Mouse (Mus musculus): ENCODE measurements around the gene AI464131. TPM values are rescaled to one million over a fixed set of nuclear protein-coding genes. Genes with fewer than 3 reads are reported as not detected.

AI464131 gene
- polyA plus RNA-seq, 1 experiment from 2014 or later = 6.3 TPM

GRCm38 (mm10) chr4:41522136-41522535, 19.3 kb upstream of the AI464131 start:
- Histone ChIP-seq H3K4me2 (no peak overlapping the region), H3K9ac (no peak overlapping the region), H3K27ac (no peak overlapping the region), H3K36me3 (replicated peaks) (0 out of 2 replicates have a peak, but pooled peaks cover 2% of the 10 kb centered on the region), H3K27me3 (replicated peaks) (no peaks in the 10 kb centered on the region), H3K9me3 (no peaks in the 10 kb centered on the region), H3K4me3 (no peak overlapping the region), H3K4me1 (peaks cover 13% of the 10 kb centered on the region)
- 70% methylated on average over 6 of the region's 6 CpGs for WGBS
- ATAC-seq (replicated peaks) = no peak

GRCm38 (mm10) chr4:41520641-41521040, 17.8 kb upstream of the AI464131 start:
- no peak overlapping the region for H3K4me3 ChIP-seq
- H3K4me1 ChIP-seq = no peaks in the 10 kb centered on the region
- 50% methylated on average over 14 of the region's 14 CpGs for WGBS
- H3K9me3 ChIP-seq = no peaks in the 10 kb centered on the region
- H3K27me3 ChIP-seq (replicated peaks) = no peaks in the 10 kb centered on the region
- no peak for ATAC-seq (replicated peaks)
- H3K9ac ChIP-seq = no peak overlapping the region
- no peak overlapping the region for H3K4me2 ChIP-seq
- H3K36me3 ChIP-seq (replicated peaks) = 0 out of 2 replicates have a peak, but pooled peaks cover 2% of the 10 kb centered on the region
- H3K27ac ChIP-seq = no peak overlapping the region

DNA sequence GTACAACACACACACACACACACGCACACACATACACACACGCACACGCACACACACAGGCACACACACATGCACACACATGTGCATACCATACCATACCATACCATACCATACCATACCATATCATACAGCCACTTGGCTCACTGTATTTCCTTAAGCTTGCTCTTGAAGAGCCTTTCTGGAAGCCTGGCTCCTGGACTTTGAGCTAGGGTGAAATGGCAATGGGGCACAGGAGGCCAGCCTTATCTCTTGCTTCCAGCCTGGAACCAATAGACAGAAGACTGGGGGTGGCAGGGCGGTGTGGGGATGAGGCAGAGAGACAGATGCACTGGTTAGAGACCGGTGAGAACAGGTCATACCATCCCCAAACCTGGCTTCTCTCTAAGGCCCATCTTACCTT, 16.3 kb upstream of the AI464131 start:
- no peak overlapping the region for H3K4me3 ChIP-seq
- WGBS = 96% methylated on average over 5 of the region's 5 CpGs
- no peak overlapping the region for H3K4me2 ChIP-seq
- no peaks in the 10 kb centered on the region for H3K27me3 ChIP-seq (replicated peaks)
- no peak overlapping the region for H3K27ac ChIP-seq
- ATAC-seq (replicated peaks) = no peak
- H3K4me1 ChIP-seq = no peaks in the 10 kb centered on the region
- no peaks in the 10 kb centered on the region for H3K9me3 ChIP-seq
- H3K9ac ChIP-seq = no peak overlapping the region
- H3K36me3 ChIP-seq (replicated peaks) = 0 out of 2 replicates have a peak, but pooled peaks cover 2% of the 10 kb centered on the region

- no peaks in the 10 kb centered on the region for H3K9me3 ChIP-seq
- H3K36me3 ChIP-seq (replicated peaks) = 0 out of 2 replicates have a peak, but pooled peaks cover 2% of the 10 kb centered on the region
- H3K4me3 ChIP-seq = no peak overlapping the region
- H3K27ac ChIP-seq = no peak overlapping the region
- H3K9ac ChIP-seq = no peak overlapping the region
- H3K4me2 ChIP-seq = no peak overlapping the region
- WGBS = 85% methylated on average over 7 of the region's 7 CpGs
- H3K4me1 ChIP-seq = peaks cover 5% of the 10 kb centered on the region
- no peak for ATAC-seq (replicated peaks)
- no peaks in the 10 kb centered on the region for H3K27me3 ChIP-seq (replicated peaks)
These were observed 15.5 kb upstream of the AI464131 start for GRCm38 (mm10) chr4:41518349-41518748.

GRCm38 (mm10) chr4:41517233-41517632, 14.4 kb upstream of the AI464131 start, which contains the start of gene 1110017D15Rik:
1110017D15Rik (minus strand) TSS chr4:41517333.
- Histone ChIP-seq H3K9me3 (no peaks in the 10 kb centered on the region), H3K9ac (no peak within 1 kb of the TSS), H3K27ac (no peak within 1 kb of the TSS), H3K4me3 (no peak within 1 kb of the TSS), H3K36me3 (replicated peaks) (0 out of 2 replicates have a peak, but pooled peaks cover 2% of the 10 kb centered on the region), H3K4me1 (peaks cover 8% of the 10 kb centered on the region), H3K27me3 (replicated peaks) (no peaks in the 10 kb centered on the region), H3K4me2 (no peak within 1 kb of the TSS)
- no peak for ATAC-seq (replicated peaks)
- 88% methylated on average over 2 of the region's 2 CpGs for WGBS

- Histone ChIP-seq H3K9me3 (no peaks in the 10 kb centered on the region), H3K27ac (peak overlapping the region; percentile 36), H3K27me3 (replicated peaks) (0 out of 2 replicates have a peak, but pooled peaks cover 1% of the 10 kb centered on the region), H3K36me3 (replicated peaks) (no peaks in the 10 kb centered on the region), H3K4me3 (no peak overlapping the region), H3K4me2 (no peak overlapping the region), H3K9ac (no peak overlapping the region), H3K4me1 (peaks cover 8% of the 10 kb centered on the region)
- no peak for ATAC-seq (replicated peaks)
- 17% methylated on average over 8 of the region's 8 CpGs for WGBS
These were observed 10.8 kb upstream of the AI464131 start for GRCm38 (mm10) chr4:41513714-41514113.

DNA sequence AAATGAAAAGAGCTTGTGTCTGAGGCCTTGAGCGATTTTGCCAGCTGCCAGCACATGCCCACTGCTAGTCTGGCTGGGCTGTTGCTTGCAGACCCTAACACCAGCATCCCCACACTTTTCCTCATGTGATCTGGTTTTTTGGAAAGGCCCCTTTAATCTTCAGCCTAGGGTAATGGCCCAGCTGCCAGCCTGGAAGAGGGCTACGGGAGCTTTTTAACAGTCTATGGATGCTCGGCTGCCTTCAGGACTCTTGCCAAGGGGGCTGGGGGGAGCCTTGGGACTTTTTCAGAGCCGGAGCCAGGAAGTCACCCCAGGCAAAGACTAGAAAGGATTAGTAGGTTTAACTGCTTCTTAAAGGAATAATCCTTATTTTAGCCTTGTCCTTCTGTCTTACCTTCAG, 10.4 kb upstream of the AI464131 start:
- Histone ChIP-seq H3K9me3 (no peaks in the 10 kb centered on the region), H3K4me3 (no peak overlapping the region), H3K27me3 (replicated peaks) (0 out of 2 replicates have a peak, but pooled peaks cover 5% of the 10 kb centered on the region), H3K27ac (peak overlapping the region; percentile 36), H3K36me3 (replicated peaks) (no peaks in the 10 kb centered on the region), H3K9ac (no peak overlapping the region), H3K4me2 (no peak overlapping the region), H3K4me1 (peaks cover 8% of the 10 kb centered on the region)
- WGBS = 18% methylated on average over 4 of the region's 4 CpGs
- peak; percentile 38; the same call in 1 of the 2 replicates for ATAC-seq (replicated peaks)

GRCm38 (mm10) chr4:41507998-41508397, 5.1 kb upstream of the AI464131 start:
- H3K9ac ChIP-seq = no peak overlapping the region
- H3K27me3 ChIP-seq (replicated peaks) = 0 out of 2 replicates have a peak, but pooled peaks cover 6% of the 10 kb centered on the region
- no peak overlapping the region for H3K4me3 ChIP-seq
- 0 out of 2 replicates have a peak overlapping the region, but pooled peaks have one; percentile 75 for H3K27ac ChIP-seq
- ATAC-seq (replicated peaks) = no peak
- peak overlapping the region; percentile 87; the same call in 1 of the 2 replicates for H3K4me2 ChIP-seq
- H3K4me1 ChIP-seq = peaks cover 22% of the 10 kb centered on the region
- no peaks in the 10 kb centered on the region for H3K9me3 ChIP-seq
- H3K36me3 ChIP-seq (replicated peaks) = no peaks in the 10 kb centered on the region
- WGBS = 49% methylated on average over 7 of the region's 7 CpGs

DNA sequence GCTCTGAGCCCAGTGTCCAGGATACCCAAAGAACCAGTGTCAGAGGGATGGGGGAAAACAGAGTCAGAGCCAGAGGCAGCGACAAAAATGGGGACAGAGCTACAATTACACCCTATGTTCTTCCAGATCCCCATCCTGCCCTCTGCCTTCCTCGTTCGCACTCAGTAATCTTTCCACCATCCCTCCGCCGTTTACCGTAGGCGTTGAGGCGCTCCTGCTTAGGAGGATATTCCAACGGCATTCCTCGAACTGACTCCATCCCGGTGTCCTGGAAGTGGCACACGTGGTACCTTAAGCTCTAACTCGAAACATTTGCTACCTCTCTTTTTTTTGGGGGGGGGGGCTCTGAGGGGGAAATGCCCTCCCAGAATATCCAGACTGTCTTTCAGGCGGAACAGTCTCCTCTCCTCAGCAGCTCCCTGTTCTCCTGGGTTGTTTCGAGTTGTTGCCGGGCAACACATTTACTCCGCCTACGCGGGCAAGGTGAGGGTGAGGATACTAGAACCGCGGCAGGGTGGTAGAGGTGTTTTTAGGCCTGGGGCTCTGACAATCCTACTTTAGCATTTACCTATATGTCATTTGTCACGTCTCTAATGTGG, 4.5 kb upstream of the AI464131 start:
- peak overlapping the region; percentile 75 for H3K27ac ChIP-seq
- ATAC-seq (replicated peaks) = peak; percentile 38
- H3K36me3 ChIP-seq (replicated peaks) = no peaks in the 10 kb centered on the region
- 3% methylated on average over 22 of the region's 22 CpGs for WGBS
- H3K9me3 ChIP-seq = no peaks in the 10 kb centered on the region
- H3K4me1 ChIP-seq = peaks cover 28% of the 10 kb centered on the region
- peak overlapping the region; percentile 87 for H3K4me2 ChIP-seq
- peak overlapping the region; percentile 50 for H3K4me3 ChIP-seq
- H3K9ac ChIP-seq = peak overlapping the region; percentile 72
- 0 out of 2 replicates have a peak, but pooled peaks cover 6% of the 10 kb centered on the region for H3K27me3 ChIP-seq (replicated peaks)

DNA sequence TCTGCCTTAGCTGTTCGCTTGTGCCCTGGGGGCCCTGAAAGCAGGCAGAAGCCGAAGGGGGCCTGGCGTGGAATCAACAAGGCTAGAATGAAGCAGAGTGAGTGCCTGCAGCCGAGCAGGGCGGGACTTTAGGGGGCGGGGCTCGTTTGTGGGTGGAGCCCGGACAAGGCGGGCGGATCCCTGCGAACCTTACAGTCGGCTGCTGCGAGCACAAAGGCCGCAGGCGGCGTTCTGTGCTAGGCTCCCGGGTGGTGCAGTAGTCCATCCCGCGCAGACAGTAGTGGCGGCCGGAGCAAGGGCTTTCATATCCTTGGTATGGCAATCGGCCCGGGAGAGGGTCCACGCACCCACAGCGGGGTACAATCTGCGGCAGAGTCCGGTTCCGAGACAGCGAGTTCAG, 4.0 kb upstream of the AI464131 start:
- WGBS = 0% methylated on average over 29 of the region's 29 CpGs
- H3K4me1 ChIP-seq = peaks cover 33% of the 10 kb centered on the region
- H3K9ac ChIP-seq = peak overlapping the region; percentile 72

DNA sequence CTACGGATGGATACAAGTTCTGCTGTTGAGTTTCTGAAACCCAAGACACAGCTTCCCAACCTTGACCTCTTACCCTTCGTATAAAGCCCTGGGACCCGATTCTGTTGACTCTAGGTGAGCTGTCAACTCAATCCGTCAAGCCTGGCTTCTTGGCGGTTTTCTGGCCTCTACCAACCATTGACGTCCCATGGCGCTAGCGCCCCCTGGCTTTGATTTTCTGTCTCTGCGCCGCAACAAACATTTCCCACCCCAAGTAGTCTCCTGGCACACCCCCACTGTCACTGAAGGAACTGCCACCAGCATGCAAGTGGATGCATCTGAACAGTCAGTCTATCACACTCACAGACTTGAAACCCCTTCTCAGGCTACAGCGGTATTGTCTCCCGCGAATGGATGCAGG, 3.3 kb upstream of the AI464131 start:
- H3K9me3 ChIP-seq = no peaks in the 10 kb centered on the region
- no peaks in the 10 kb centered on the region for H3K36me3 ChIP-seq (replicated peaks)
- peak overlapping the region; percentile 87 for H3K4me2 ChIP-seq
- 7% methylated on average over 13 of the region's 13 CpGs for WGBS
- no peak for ATAC-seq (replicated peaks)
- H3K27me3 ChIP-seq (replicated peaks) = peaks cover 14% of the 10 kb centered on the region; the same call in 1 of the 2 replicates
- peak overlapping the region; percentile 75; the same call in 1 of the 2 replicates for H3K27ac ChIP-seq
- H3K4me1 ChIP-seq = peaks cover 33% of the 10 kb centered on the region
- no peak overlapping the region for H3K9ac ChIP-seq
- no peak overlapping the region for H3K4me3 ChIP-seq

More for the DNA sequence above, 4.0 kb upstream of the AI464131 start:
- ATAC-seq (replicated peaks) = peak; percentile 75
- Histone ChIP-seq H3K9me3 (no peaks in the 10 kb centered on the region), H3K27me3 (replicated peaks) (0 out of 2 replicates have a peak, but pooled peaks cover 10% of the 10 kb centered on the region), H3K4me3 (peak overlapping the region; percentile 50), H3K4me2 (peak overlapping the region; percentile 87), H3K36me3 (replicated peaks) (no peaks in the 10 kb centered on the region), H3K27ac (peak overlapping the region; percentile 75)

- Histone ChIP-seq H3K4me1 (peaks cover 33% of the 10 kb centered on the region), H3K4me3 (no peak overlapping the region), H3K4me2 (no peak overlapping the region), H3K9ac (no peak overlapping the region), H3K27ac (no peak overlapping the region), H3K27me3 (replicated peaks) (peaks cover 24% of the 10 kb centered on the region), H3K9me3 (no peaks in the 10 kb centered on the region), H3K36me3 (replicated peaks) (no peaks in the 10 kb centered on the region)
- no peak for ATAC-seq (replicated peaks)
- 57% methylated on average over 11 of the region's 11 CpGs for WGBS
These were observed 2.3 kb upstream of the AI464131 start for GRCm38 (mm10) chr4:41505131-41505551.

DNA sequence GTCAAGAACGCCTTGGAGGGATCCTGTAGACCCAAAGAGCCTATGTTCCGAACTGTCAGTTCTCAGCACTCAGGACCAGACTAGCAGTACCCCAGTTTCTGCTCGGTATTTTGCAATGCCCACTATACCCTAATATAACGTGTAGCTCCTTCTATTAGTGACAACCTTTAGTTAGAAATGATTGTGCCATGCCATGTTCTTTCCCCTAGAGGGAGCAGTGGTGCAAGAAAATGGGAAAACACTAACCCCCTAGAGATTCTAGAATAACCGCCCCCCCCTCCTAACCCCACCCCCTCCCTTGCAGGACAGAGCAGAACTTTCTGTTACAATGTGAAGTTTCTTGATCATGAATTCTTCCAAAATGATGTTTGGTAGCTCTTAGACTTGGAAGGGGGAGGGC, 1.4 kb upstream of the AI464131 start:
- ATAC-seq (replicated peaks) = no peak
- Histone ChIP-seq H3K9ac (no peak overlapping the region), H3K4me2 (no peak overlapping the region), H3K9me3 (no peaks in the 10 kb centered on the region), H3K4me1 (peaks cover 33% of the 10 kb centered on the region), H3K4me3 (no peak overlapping the region), H3K27me3 (replicated peaks) (peaks cover 32% of the 10 kb centered on the region), H3K36me3 (replicated peaks) (no peaks in the 10 kb centered on the region), H3K27ac (no peak overlapping the region)
- 78% methylated on average over 5 of the region's 5 CpGs for WGBS

All from midbrain, embryonic 15.5 days (tissue).